Mouse (Mus musculus) brown adipose tissue, adult 24 weeks (tissue): Measurements from ENCODE around the gene Kctd5. TPM values are rescaled to one million over a fixed set of nuclear protein-coding genes. Genes with fewer than 3 reads are reported as not detected.
A peak's percentile ranks its signal among the peaks of the same experiment; 100 is the strongest.

Source experiments
- H3K27ac ChIP-seq: fragments of 200-500 bp; replicated peaks from 2 replicates; pipeline ENCODE4 v1.5.1; 2012; ENCODE audit warnings: low read depth, mild to moderate bottlenecking, low read length
- H3K4me1 ChIP-seq: fragments of 200-500 bp; 2 replicates; pipeline ENCODE4 v1.6.1; 2012; ENCODE audit warnings: low read length, mixed read lengths; ENCODE audit not compliant: control insufficient read depth, insufficient read depth, insufficient read length
- H3K4me3 ChIP-seq: fragments of 200-500 bp; 2 replicates; pipeline ENCODE4 v1.5.1; 2012; ENCODE audit warnings: low read depth, mild to moderate bottlenecking, low read length, moderate library complexity; ENCODE audit not compliant: insufficient read depth
- polyA plus RNA-seq: library from polyadenylated mRNA; stranded (reverse); fragments of >200 nt; gene quantifications from 2 replicates; pipeline ENCODE4 v1.2.4, GENCODE M21; 2012; ENCODE audit not compliant: missing spikeins, insufficient read depth, insufficient read length

Kctd5 gene
- polyA plus RNA-seq, 1 experiment, result 7.9 TPM

- Histone ChIP-seq H3K4me3 (no peak overlapping the region), H3K4me1 (no peaks in the 10 kb centered on the region), H3K27ac (no peak overlapping the region)
Observed at GRCm38 (mm10) chr17:24014433-24014965, 58.8 kb downstream of the Kctd5 start.

- H3K4me1 ChIP-seq, result no peaks in the 10 kb centered on the region
Observed at GRCm38 (mm10) chr17:24012921-24013320, 60.4 kb downstream of the Kctd5 start.

GRCm38 (mm10) chr17:24009617-24010016 is 63.7 kb downstream of the Kctd5 start:
- no peak overlapping the region for H3K4me3 ChIP-seq
- peaks cover 3% of the 10 kb centered on the region; the same call in 1 of the 2 replicates for H3K4me1 ChIP-seq
- no peak overlapping the region for H3K27ac ChIP-seq

More at GRCm38 (mm10) chr17:24012921-24013320, 60.4 kb downstream of the Kctd5 start:
- Histone ChIP-seq H3K4me3 (no peak overlapping the region), H3K27ac (no peak overlapping the region)

- peaks cover 3% of the 10 kb centered on the region; the same call in 1 of the 2 replicates for H3K4me1 ChIP-seq
- no peak overlapping the region for H3K27ac ChIP-seq
- no peak overlapping the region for H3K4me3 ChIP-seq
Observed at GRCm38 (mm10) chr17:24008105-24008504, 65.2 kb downstream of the Kctd5 start.

GRCm38 (mm10) chr17:24007391-24007790 is 65.9 kb downstream of the Kctd5 start:
- H3K27ac ChIP-seq, result peak overlapping the region; percentile 48; the same call in 1 of the 2 replicates
- H3K4me3 ChIP-seq, result no peak overlapping the region
- peaks cover 3% of the 10 kb centered on the region; the same call in 1 of the 2 replicates for H3K4me1 ChIP-seq

- Histone ChIP-seq H3K4me1 (peaks cover 3% of the 10 kb centered on the region; the same call in 1 of the 2 replicates), H3K4me3 (no peak overlapping the region), H3K27ac (peak overlapping the region; percentile 48; the same call in 1 of the 2 replicates)
Observed at GRCm38 (mm10) chr17:24006930-24007329, 66.4 kb downstream of the Kctd5 start.

- Histone ChIP-seq H3K27ac (no peak overlapping the region), H3K4me1 (peaks cover 3% of the 10 kb centered on the region; the same call in 1 of the 2 replicates)
Observed at GRCm38 (mm10) chr17:24005049-24005448, 68.2 kb downstream of the Kctd5 start.

GRCm38 (mm10) chr17:24004071-24004665 is 69.1 kb downstream of the Kctd5 start:
- Histone ChIP-seq H3K4me3 (no peak overlapping the region), H3K27ac (no peak overlapping the region), H3K4me1 (peaks cover 3% of the 10 kb centered on the region; the same call in 1 of the 2 replicates)

More at GRCm38 (mm10) chr17:24005049-24005448, 68.2 kb downstream of the Kctd5 start:
- H3K4me3 ChIP-seq, result no peak overlapping the region

GRCm38 (mm10) chr17:24000404-24000803 is 72.9 kb downstream of the Kctd5 start:
- Histone ChIP-seq H3K4me3 (no peak overlapping the region), H3K4me1 (no peaks in the 10 kb centered on the region), H3K27ac (no peak overlapping the region)

- Histone ChIP-seq H3K4me1 (no peaks in the 10 kb centered on the region), H3K27ac (no peak overlapping the region), H3K4me3 (no peak overlapping the region)
Observed at GRCm38 (mm10) chr17:23998383-23998782, 74.9 kb downstream of the Kctd5 start.

GRCm38 (mm10) chr17:23997901-23998300 is 75.4 kb downstream of the Kctd5 start, which contains the start of gene Prss22:
Gene Prss22 (minus strand): TSS chr17:23998100.
- Histone ChIP-seq H3K4me3 (no peak within 1 kb of the TSS), H3K27ac (no peak within 1 kb of the TSS), H3K4me1 (no peaks in the 10 kb centered on the region)

Other genes starting within 250 kb of the Kctd5 start
- 378 and 510 TPM in 2 replicates for gene Elob, start 244.3 kb downstream of the Kctd5 start, polyA plus RNA-seq
- not detected in 2 replicates for gene Prss33, start 237.4 kb downstream of the Kctd5 start, polyA plus RNA-seq
- gene Prss32, start 229.6 kb downstream of the Kctd5 start, polyA plus RNA-seq, result not detected in 2 replicates
- gene Prss41, start 229.3 kb downstream of the Kctd5 start, polyA plus RNA-seq, result not detected in 2 replicates
- gene Prss21, start 205.4 kb downstream of the Kctd5 start, polyA plus RNA-seq, result not detected in 2 replicates
- gene Dcpp1, start 192.6 kb downstream of the Kctd5 start, polyA plus RNA-seq, result not detected in 2 replicates
- gene Dcpp2, start 192.6 kb downstream of the Kctd5 start, polyA plus RNA-seq, result not detected in 2 replicates
- gene Dcpp3, start 156.0 kb downstream of the Kctd5 start, polyA plus RNA-seq, result not detected in 2 replicates
- gene Sbp, start 131.8 kb downstream of the Kctd5 start, polyA plus RNA-seq, result not detected in 2 replicates
- gene Sbpl, start 118.2 kb downstream of the Kctd5 start, polyA plus RNA-seq, result not detected in 2 replicates
- gene Prss30, start 92.9 kb downstream of the Kctd5 start, polyA plus RNA-seq, result not detected in 2 replicates
- not detected in 2 replicates for gene Prss22, start 75.4 kb downstream of the Kctd5 start, polyA plus RNA-seq
- 1.7 and 3.0 TPM in 2 replicates for gene Prss27, start 35.3 kb downstream of the Kctd5 start, polyA plus RNA-seq
- gene Pdpk1, start 77.4 kb upstream of the Kctd5 start, polyA plus RNA-seq, result 23.9 and 24.3 TPM in 2 replicates
- 13.4 and 16.2 TPM in 2 replicates for gene Amdhd2, start 90.3 kb upstream of the Kctd5 start, polyA plus RNA-seq
- gene Atp6v0c, start 96.2 kb upstream of the Kctd5 start, polyA plus RNA-seq, result 241 and 250 TPM in 2 replicates
- gene Tbc1d24, start 132.1 kb upstream of the Kctd5 start, polyA plus RNA-seq, result 2.7 and 7.0 TPM in 2 replicates
- gene Ntn3, start 136.0 kb upstream of the Kctd5 start, polyA plus RNA-seq, result 0.52 and 1.6 TPM in 2 replicates
- 2.2 and 4.2 TPM in 2 replicates for gene Tedc2, start 147.4 kb upstream of the Kctd5 start, polyA plus RNA-seq
- gene Ccnf, start 178.0 kb upstream of the Kctd5 start, polyA plus RNA-seq, result 0.79 TPM in 1 of 2 replicates, not detected in the other